Mouse (Mus musculus): ENCODE data around the gene Olah. TPM values are rescaled to one million over a fixed set of nuclear protein-coding genes. Genes with fewer than 3 reads are reported as not detected.
A peak's percentile ranks its signal among the peaks of the same experiment; 100 is the strongest.

The Olah gene
- polyA plus RNA-seq, 1 experiment, result not detected

- 66% methylated on average over 3 of the region's 3 CpGs for WGBS
- no peak for TF ChIP-seq CTCF (IDR thresholded peaks at IDR 0.05; ENCODE audit: insufficient read depth, low read length)
- no peak for TF ChIP-seq POLR2A (IDR thresholded peaks at IDR 0.05; ENCODE audit: borderline replicate concordance, extremely low read depth, low read depth, low read length)
These were observed 40.7 kb downstream of the Olah start for GRCm38 (mm10) chr2:3356311-3356710.

DNA sequence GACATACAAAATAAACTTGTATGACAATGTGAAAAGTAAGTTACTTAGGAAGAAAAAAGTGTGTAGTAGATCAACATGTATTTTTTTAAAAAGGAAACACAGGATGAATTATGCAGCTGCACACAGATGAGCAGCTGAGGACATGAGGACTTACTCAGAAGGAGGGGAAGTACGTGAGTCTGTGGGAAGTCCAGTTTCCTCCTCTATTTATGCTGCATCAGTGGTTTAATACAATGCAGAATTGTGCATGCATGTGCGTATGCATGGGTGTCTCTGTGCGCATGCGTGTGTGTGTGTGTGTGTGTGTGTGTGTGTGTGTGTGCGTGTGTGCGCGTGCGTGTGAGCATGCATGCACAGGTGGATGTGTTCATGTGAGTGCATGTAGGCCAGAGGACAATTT lies 41.2 kb downstream of the Olah start:
- Histone ChIP-seq H3K4me1 (ENCODE audit: control insufficient read depth, insufficient read depth, low read length) (no peaks in the 10 kb centered on the region), H3K4me3 (replicated peaks; ENCODE audit: extremely low read depth, low read depth, low read length) (no peak overlapping the region)
- DNase-seq, result no peak
- TF ChIP-seq POLR2A (IDR thresholded peaks at IDR 0.05; ENCODE audit: borderline replicate concordance, extremely low read depth, low read depth, low read length) (no peak), CTCF (IDR thresholded peaks at IDR 0.05; ENCODE audit: insufficient read depth, low read length) (no peak)
- 84% methylated on average over 8 of the region's 8 CpGs for WGBS

More at GRCm38 (mm10) chr2:3356311-3356710, 40.7 kb downstream of the Olah start:
- Histone ChIP-seq H3K4me1 (ENCODE audit: control insufficient read depth, insufficient read depth, low read length) (no peaks in the 10 kb centered on the region), H3K4me3 (replicated peaks; ENCODE audit: extremely low read depth, low read depth, low read length) (no peak overlapping the region)
- no peak for DNase-seq

DNA sequence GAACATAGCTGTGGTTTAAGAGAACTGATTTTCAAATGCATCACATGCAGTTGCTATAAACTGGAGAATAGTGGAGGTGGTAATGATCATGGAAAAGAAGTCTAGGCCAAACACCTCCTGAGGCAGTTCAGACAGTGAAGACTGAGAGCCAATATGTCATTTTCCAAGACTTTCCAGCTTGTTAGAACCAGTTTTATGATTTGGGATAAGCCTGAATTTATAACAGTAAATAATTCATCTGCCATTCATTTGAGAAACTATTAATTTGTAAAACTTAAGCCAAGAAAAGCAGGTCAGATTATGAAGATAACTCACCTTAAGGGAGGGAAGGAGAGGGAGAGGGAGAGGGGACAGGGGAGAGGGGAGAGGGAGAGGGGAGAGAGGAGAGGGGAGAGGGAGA lies 43.9 kb downstream of the Olah start:
- no peak overlapping the region for H3K4me3 ChIP-seq (replicated peaks; ENCODE audit: extremely low read depth, low read depth, low read length)
- TF ChIP-seq POLR2A (IDR thresholded peaks at IDR 0.05; ENCODE audit: borderline replicate concordance, extremely low read depth, low read depth, low read length), result no peak
- no peak for TF ChIP-seq CTCF (IDR thresholded peaks at IDR 0.05; ENCODE audit: insufficient read depth, low read length)
- H3K4me1 ChIP-seq (ENCODE audit: control insufficient read depth, insufficient read depth, low read length), result no peaks in the 10 kb centered on the region
- DNase-seq, result no peak

GRCm38 (mm10) chr2:3348919-3349318 lies 48.1 kb downstream of the Olah start:
- WGBS, result 19% methylated on average over 3 of the region's 3 CpGs
- no peaks in the 10 kb centered on the region for H3K4me1 ChIP-seq (ENCODE audit: control insufficient read depth, insufficient read depth, low read length)
- TF ChIP-seq POLR2A (IDR thresholded peaks at IDR 0.05; ENCODE audit: borderline replicate concordance, extremely low read depth, low read depth, low read length) (no peak), CTCF (IDR thresholded peaks at IDR 0.05; ENCODE audit: insufficient read depth, low read length) (peak; percentile 17; the same call in 1 of the 2 replicates)
- no peak for DNase-seq
- no peak overlapping the region for H3K4me3 ChIP-seq (replicated peaks; ENCODE audit: extremely low read depth, low read depth, low read length)

DNA sequence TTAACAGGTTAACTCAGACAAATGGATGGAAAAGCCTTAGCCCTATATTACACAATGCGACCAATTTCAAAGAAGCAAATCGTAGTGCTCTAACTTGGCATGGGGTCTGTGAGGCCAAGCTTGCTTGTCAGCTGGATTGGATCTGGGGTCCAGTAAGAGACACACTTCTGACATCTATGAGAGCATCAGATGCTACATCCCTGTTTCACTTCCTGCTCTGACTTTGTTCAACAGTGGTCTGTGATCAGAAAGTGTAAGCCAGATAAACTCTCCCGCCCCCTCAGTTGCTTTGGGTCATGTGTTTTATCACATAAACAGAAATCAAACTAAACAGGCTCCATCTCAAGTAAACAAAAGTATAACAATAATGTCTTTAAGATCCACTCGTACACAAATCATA lies 48.6 kb downstream of the Olah start:
- no peak for DNase-seq
- WGBS, result 73% methylated on average over 4 of the region's 4 CpGs
- TF ChIP-seq POLR2A (IDR thresholded peaks at IDR 0.05; ENCODE audit: borderline replicate concordance, extremely low read depth, low read depth, low read length) (no peak), CTCF (IDR thresholded peaks at IDR 0.05; ENCODE audit: insufficient read depth, low read length) (no peak)
- Histone ChIP-seq H3K4me3 (replicated peaks; ENCODE audit: extremely low read depth, low read depth, low read length) (no peak overlapping the region), H3K4me1 (ENCODE audit: control insufficient read depth, insufficient read depth, low read length) (no peaks in the 10 kb centered on the region)

- 4% methylated on average over 20 of the region's 20 CpGs for whole genome bisulfite sequencing
- Histone ChIP-seq H3K4me1 (ENCODE audit: control insufficient read depth, insufficient read depth, low read length) (no peaks in the 10 kb centered on the region), H3K4me3 (replicated peaks; ENCODE audit: extremely low read depth, low read depth, low read length) (peak within 1 kb of the TSS; percentile 6)
- TF ChIP-seq CTCF (IDR thresholded peaks at IDR 0.05; ENCODE audit: insufficient read depth, low read length), result no peak
- TF ChIP-seq POLR2A (IDR thresholded peaks at IDR 0.05; ENCODE audit: borderline replicate concordance, extremely low read depth, low read depth, low read length), result no peak
- peak; percentile 31 for DNase-seq
These were observed 61.3 kb downstream of the Olah start, which contains the start of gene Acbd7 for GRCm38 (mm10) chr2:3335611-3336301. Gene Acbd7 (plus strand): TSS chr2:3336168.

- H3K4me3 ChIP-seq (replicated peaks; ENCODE audit: extremely low read depth, low read depth, low read length), result no peak overlapping the region
- TF ChIP-seq POLR2A (IDR thresholded peaks at IDR 0.05; ENCODE audit: borderline replicate concordance, extremely low read depth, low read depth, low read length) (no peak), CTCF (IDR thresholded peaks at IDR 0.05; ENCODE audit: insufficient read depth, low read length) (no peak)
These were observed 63.2 kb downstream of the Olah start for GRCm38 (mm10) chr2:3333761-3334160.

GRCm38 (mm10) chr2:3332484-3333242 lies 64.3 kb downstream of the Olah start, which contains the start of gene Rpp38:
Gene Rpp38 (minus strand): TSS chr2:3332643.
- TF ChIP-seq CTCF (IDR thresholded peaks at IDR 0.05; ENCODE audit: insufficient read depth, low read length) (no peak), POLR2A (IDR thresholded peaks at IDR 0.05; ENCODE audit: borderline replicate concordance, extremely low read depth, low read depth, low read length) (peak; percentile 62; the same call in 1 of the 2 replicates)
- H3K4me3 ChIP-seq (replicated peaks; ENCODE audit: extremely low read depth, low read depth, low read length), result peak within 1 kb of the TSS; percentile 81
- WGBS, result under 1% methylated on average over 45 of the region's 45 CpGs
- no peaks in the 10 kb centered on the region for H3K4me1 ChIP-seq (ENCODE audit: control insufficient read depth, insufficient read depth, low read length)
- DNase-seq, result peak; percentile 99

More at GRCm38 (mm10) chr2:3333761-3334160, 63.2 kb downstream of the Olah start:
- H3K4me1 ChIP-seq (ENCODE audit: control insufficient read depth, insufficient read depth, low read length), result no peaks in the 10 kb centered on the region
- 90% methylated on average over 12 of the region's 12 CpGs for WGBS
- DNase-seq, result no peak

DNA sequence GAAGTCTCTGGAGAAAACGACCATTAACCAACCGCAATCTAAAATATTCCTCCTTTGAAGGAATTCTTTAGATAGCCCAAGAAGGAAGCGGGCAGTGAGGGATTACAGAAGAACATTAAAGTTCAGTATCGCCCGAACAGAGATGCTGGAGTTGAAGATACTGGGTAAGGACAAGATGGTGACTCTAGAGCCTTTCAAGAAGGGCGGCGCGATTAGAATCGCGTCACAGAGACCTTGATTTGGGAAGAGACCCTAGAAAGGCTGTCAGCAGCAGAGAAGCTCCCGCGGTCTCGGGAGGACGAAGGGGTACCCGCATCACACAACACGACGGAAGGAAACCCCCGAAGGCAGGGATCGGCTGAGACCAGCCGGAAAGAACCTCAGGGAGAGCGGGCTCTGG lies 65.0 kb downstream of the Olah start:
- WGBS, result under 1% methylated on average over 21 of the region's 21 CpGs
- DNase-seq, result no peak
- Histone ChIP-seq H3K4me3 (replicated peaks; ENCODE audit: extremely low read depth, low read depth, low read length) (peak overlapping the region; percentile 81), H3K4me1 (ENCODE audit: control insufficient read depth, insufficient read depth, low read length) (no peaks in the 10 kb centered on the region)
- no peak for TF ChIP-seq CTCF (IDR thresholded peaks at IDR 0.05; ENCODE audit: insufficient read depth, low read length)
- no peak for TF ChIP-seq POLR2A (IDR thresholded peaks at IDR 0.05; ENCODE audit: borderline replicate concordance, extremely low read depth, low read depth, low read length)
